Mouse (Mus musculus): ENCODE data around the gene Upp2. TPM values are rescaled to one million over a fixed set of nuclear protein-coding genes. Genes with fewer than 3 reads are reported as not detected.

The Upp2 gene
- polyA plus RNA-seq, 1 experiment from 2014 or later: 8.8 TPM

DNA sequence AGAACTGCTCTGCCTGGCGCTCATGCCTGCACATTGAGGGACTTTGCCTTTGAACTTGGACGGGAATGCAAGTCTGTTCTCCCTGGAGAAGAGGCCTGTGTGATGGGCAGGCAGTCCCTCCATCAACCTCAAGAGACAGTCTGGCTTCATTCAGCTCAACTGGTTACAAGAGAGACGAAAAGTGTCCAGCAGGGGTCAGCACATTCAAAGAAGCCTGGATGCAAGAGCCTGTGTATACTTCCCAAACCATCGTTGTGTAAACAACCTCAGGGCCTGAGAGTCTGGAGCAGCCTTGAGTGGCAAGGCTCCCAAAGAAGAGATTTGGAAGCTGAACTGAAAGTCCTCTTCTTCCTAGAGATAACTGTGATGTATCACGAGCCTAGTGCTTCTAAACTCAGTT lies 132.8 kb downstream of the Upp2 start:
- WGBS: 30% methylated on average over 5 of the region's 5 CpGs
- no peak overlapping the region for H3K4me2 ChIP-seq (ENCODE audit: low read depth)
- DNase-seq (ENCODE audit: low spot score) (peak; percentile 78), ATAC-seq (ENCODE audit: insufficient read depth, low FRiP score, low TSS enrichment) (peak; percentile 53; the same call in 1 of the 2 replicates)
- no peaks in the 10 kb centered on the region for H3K9me3 ChIP-seq (ENCODE audit: control insufficient read depth, low read length)
- no peak overlapping the region for H3K9ac ChIP-seq (ENCODE audit: low read length)
- H3K4me1 ChIP-seq (ENCODE audit: control insufficient read depth, insufficient read depth, low read length): no peaks in the 10 kb centered on the region
- no peak overlapping the region for H3K27ac ChIP-seq (ENCODE audit: low read depth, low read length)
- H3K36me3 ChIP-seq (ENCODE audit: control insufficient read depth, insufficient read depth, low read length): no peaks in the 10 kb centered on the region
- H3K27me3 ChIP-seq (ENCODE audit: control insufficient read depth, insufficient read depth, low read length): no peaks in the 10 kb centered on the region
- no peak overlapping the region for H3K4me3 ChIP-seq (ENCODE audit: low read depth, low read length)

DNA sequence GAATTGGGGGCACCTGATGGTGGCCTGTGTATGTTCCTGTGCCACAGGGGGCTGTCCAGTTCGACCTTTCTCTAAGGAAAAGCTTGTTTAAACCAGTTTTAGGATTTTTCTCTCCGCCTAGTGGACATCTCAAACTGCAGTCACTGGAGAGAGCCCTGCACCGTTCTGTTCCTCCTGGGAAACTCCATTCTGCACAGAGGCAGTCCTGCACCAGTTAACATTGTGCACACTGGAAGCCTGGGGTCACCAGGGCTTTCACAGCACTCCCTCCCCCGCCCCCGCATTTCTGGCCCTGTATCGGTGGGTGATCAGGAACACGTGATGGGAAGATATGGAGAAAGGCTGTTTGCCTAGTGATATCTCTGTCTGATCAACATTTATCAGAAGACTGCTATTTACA lies 133.3 kb downstream of the Upp2 start:
- no peaks in the 10 kb centered on the region for H3K27me3 ChIP-seq (ENCODE audit: control insufficient read depth, insufficient read depth, low read length)
- whole genome bisulfite sequencing: 71% methylated on average over 7 of the region's 7 CpGs
- no peaks in the 10 kb centered on the region for H3K9me3 ChIP-seq (ENCODE audit: control insufficient read depth, low read length)
- DNase-seq (ENCODE audit: low spot score) (no peak), ATAC-seq (ENCODE audit: insufficient read depth, low FRiP score, low TSS enrichment) (no peak)
- no peak overlapping the region for H3K4me3 ChIP-seq (ENCODE audit: low read depth, low read length)
- H3K36me3 ChIP-seq (ENCODE audit: control insufficient read depth, insufficient read depth, low read length): no peaks in the 10 kb centered on the region
- H3K4me1 ChIP-seq (ENCODE audit: control insufficient read depth, insufficient read depth, low read length): no peaks in the 10 kb centered on the region
- no peak overlapping the region for H3K9ac ChIP-seq (ENCODE audit: low read length)
- H3K27ac ChIP-seq (ENCODE audit: low read depth, low read length): no peak overlapping the region
- no peak overlapping the region for H3K4me2 ChIP-seq (ENCODE audit: low read depth)

DNA sequence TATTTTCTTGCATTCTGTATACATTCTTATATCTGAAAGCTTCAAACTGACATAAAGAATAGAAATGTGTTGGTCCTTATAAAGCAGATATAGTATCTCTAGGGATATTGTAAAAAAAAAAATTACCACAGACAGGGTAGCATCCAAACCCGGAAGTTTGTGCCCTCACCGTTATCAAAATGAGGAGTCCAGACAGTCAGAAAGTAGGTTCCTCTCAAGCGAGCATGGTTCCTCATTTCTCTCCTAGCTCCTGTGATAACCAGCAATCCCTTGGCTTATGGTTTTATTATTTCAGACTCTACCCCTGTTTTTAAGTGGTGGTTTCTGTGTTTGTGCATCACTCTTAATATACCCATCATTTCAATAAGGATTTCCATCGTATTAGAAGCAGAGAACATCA lies 134.5 kb downstream of the Upp2 start:
- H3K9me3 ChIP-seq (ENCODE audit: control insufficient read depth, low read length): no peaks in the 10 kb centered on the region
- ATAC-seq (ENCODE audit: insufficient read depth, low FRiP score, low TSS enrichment) (no peak), DNase-seq (ENCODE audit: low spot score) (no peak)
- H3K4me1 ChIP-seq (ENCODE audit: control insufficient read depth, insufficient read depth, low read length): no peaks in the 10 kb centered on the region
- 91% methylated on average over 4 of the region's 4 CpGs for WGBS
- no peak overlapping the region for H3K4me3 ChIP-seq (ENCODE audit: low read depth, low read length)
- no peaks in the 10 kb centered on the region for H3K27me3 ChIP-seq (ENCODE audit: control insufficient read depth, insufficient read depth, low read length)
- H3K27ac ChIP-seq (ENCODE audit: low read depth, low read length): no peak overlapping the region
- H3K36me3 ChIP-seq (ENCODE audit: control insufficient read depth, insufficient read depth, low read length): no peaks in the 10 kb centered on the region
- no peak overlapping the region for H3K4me2 ChIP-seq (ENCODE audit: low read depth)
- H3K9ac ChIP-seq (ENCODE audit: low read length): no peak overlapping the region

DNA sequence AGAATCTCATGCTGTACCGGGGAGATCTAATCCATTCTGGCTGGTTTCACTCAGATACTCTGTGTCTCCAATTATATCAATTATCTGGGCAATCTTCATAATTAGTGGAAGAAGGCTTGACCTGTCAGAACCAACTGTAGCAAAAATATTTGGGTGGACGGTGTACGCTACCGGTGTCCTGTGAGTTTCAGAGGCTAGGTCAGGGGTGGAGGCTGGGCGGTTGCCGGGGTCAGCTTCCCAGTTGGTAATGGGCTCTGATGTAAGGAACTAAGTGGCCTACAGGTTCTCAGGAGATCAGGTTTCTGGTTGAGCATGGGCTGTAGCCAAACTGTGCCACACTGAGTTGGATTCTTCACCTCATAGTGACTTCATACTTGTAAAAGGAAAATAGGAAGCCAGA lies 136.1 kb downstream of the Upp2 start:
- Histone ChIP-seq H3K27me3 (ENCODE audit: control insufficient read depth, insufficient read depth, low read length) (no peaks in the 10 kb centered on the region), H3K4me2 (ENCODE audit: low read depth) (no peak overlapping the region), H3K4me1 (ENCODE audit: control insufficient read depth, insufficient read depth, low read length) (no peaks in the 10 kb centered on the region), H3K9me3 (ENCODE audit: control insufficient read depth, low read length) (no peaks in the 10 kb centered on the region), H3K4me3 (ENCODE audit: low read depth, low read length) (no peak overlapping the region), H3K27ac (ENCODE audit: low read depth, low read length) (no peak overlapping the region), H3K36me3 (ENCODE audit: control insufficient read depth, insufficient read depth, low read length) (no peaks in the 10 kb centered on the region), H3K9ac (ENCODE audit: low read length) (no peak overlapping the region)
- no peak for DNase-seq (ENCODE audit: low spot score)
- ATAC-seq (ENCODE audit: insufficient read depth, low FRiP score, low TSS enrichment): no peak
- 85% methylated on average over 6 of the region's 6 CpGs for WGBS

DNA sequence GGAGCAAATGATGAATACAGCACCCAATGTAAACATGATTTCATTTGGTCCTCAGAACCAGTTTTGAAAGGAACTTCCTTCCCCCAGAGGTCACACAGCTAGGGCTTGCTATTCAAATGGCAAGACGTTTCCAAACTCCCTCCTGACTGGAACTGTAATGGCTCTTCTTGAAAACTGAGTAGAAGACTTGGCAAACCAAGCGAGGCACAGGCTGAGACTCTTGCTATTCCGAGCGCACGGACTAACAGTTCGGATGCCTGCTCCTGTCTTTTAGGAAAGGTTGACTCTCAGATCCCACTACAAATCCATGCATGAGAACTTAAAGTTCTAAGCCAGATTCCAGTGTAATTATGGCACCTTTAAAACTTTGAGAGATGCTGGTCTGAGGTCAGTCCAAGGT lies 136.5 kb downstream of the Upp2 start:
- no peak overlapping the region for H3K9ac ChIP-seq (ENCODE audit: low read length)
- H3K27ac ChIP-seq (ENCODE audit: low read depth, low read length): no peak overlapping the region
- H3K4me3 ChIP-seq (ENCODE audit: low read depth, low read length): no peak overlapping the region
- H3K27me3 ChIP-seq (ENCODE audit: control insufficient read depth, insufficient read depth, low read length): no peaks in the 10 kb centered on the region
- H3K4me2 ChIP-seq (ENCODE audit: low read depth): no peak overlapping the region
- H3K4me1 ChIP-seq (ENCODE audit: control insufficient read depth, insufficient read depth, low read length): no peaks in the 10 kb centered on the region
- 88% methylated on average over 6 of the region's 6 CpGs for WGBS
- DNase-seq (ENCODE audit: low spot score) (no peak), ATAC-seq (ENCODE audit: insufficient read depth, low FRiP score, low TSS enrichment) (no peak)
- H3K9me3 ChIP-seq (ENCODE audit: control insufficient read depth, low read length): no peaks in the 10 kb centered on the region
- H3K36me3 ChIP-seq (ENCODE audit: control insufficient read depth, insufficient read depth, low read length): no peaks in the 10 kb centered on the region

DNA sequence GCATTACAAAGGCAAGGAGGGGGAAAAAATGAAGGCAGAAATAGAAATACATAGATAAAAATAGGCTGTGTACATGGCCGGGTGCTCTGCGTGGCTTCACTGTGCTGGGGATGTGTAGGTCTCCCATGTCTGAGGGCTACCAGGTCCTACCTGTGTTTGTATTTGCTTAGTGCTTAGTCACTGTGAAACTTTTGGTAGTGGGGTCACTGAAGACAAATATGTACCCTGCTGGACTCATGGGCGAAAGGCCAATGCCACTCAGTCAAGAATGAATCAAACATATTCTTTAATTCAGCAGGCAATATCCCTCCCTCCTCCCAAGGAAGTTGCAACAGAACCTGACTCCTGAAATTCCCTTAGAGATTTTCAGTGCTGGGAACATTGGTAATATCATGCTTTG lies 137.5 kb downstream of the Upp2 start:
- 91% methylated on average over 3 of the region's 3 CpGs for WGBS
- H3K4me2 ChIP-seq (ENCODE audit: low read depth): no peak overlapping the region
- H3K9ac ChIP-seq (ENCODE audit: low read length): no peak overlapping the region
- no peak overlapping the region for H3K4me3 ChIP-seq (ENCODE audit: low read depth, low read length)
- no peaks in the 10 kb centered on the region for H3K27me3 ChIP-seq (ENCODE audit: control insufficient read depth, insufficient read depth, low read length)
- H3K9me3 ChIP-seq (ENCODE audit: control insufficient read depth, low read length): no peaks in the 10 kb centered on the region
- H3K4me1 ChIP-seq (ENCODE audit: control insufficient read depth, insufficient read depth, low read length): no peaks in the 10 kb centered on the region
- DNase-seq (ENCODE audit: low spot score): no peak
- ATAC-seq (ENCODE audit: insufficient read depth, low FRiP score, low TSS enrichment): no peak
- no peaks in the 10 kb centered on the region for H3K36me3 ChIP-seq (ENCODE audit: control insufficient read depth, insufficient read depth, low read length)
- no peak overlapping the region for H3K27ac ChIP-seq (ENCODE audit: low read depth, low read length)

DNA sequence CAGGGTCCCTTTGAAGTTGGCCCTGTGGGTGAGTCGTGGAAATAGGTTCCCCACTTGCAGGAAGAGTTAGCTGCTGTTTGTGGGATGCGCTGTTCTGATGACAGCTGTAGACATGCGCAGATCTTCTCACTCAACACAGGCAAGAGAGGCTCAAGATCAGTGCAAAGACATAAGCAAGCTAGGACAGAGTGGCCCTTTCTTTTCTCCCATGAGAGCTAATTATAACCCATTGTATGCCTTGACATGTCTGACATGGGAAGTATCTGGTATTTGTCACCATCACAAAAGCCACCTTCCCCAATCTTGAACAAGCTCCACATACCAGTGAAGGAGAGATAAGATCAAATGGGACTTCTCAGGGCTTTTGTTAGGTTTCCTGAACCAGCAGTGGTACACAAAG lies 140.6 kb downstream of the Upp2 start:
- no peaks in the 10 kb centered on the region for H3K27me3 ChIP-seq (ENCODE audit: control insufficient read depth, insufficient read depth, low read length)
- H3K4me2 ChIP-seq (ENCODE audit: low read depth): no peak overlapping the region
- H3K4me3 ChIP-seq (ENCODE audit: low read depth, low read length): no peak overlapping the region
- no peaks in the 10 kb centered on the region for H3K36me3 ChIP-seq (ENCODE audit: control insufficient read depth, insufficient read depth, low read length)
- no peak overlapping the region for H3K9ac ChIP-seq (ENCODE audit: low read length)
- DNase-seq (ENCODE audit: low spot score) (no peak), ATAC-seq (ENCODE audit: insufficient read depth, low FRiP score, low TSS enrichment) (no peak)
- no peak overlapping the region for H3K27ac ChIP-seq (ENCODE audit: low read depth, low read length)
- H3K4me1 ChIP-seq (ENCODE audit: control insufficient read depth, insufficient read depth, low read length): no peaks in the 10 kb centered on the region
- H3K9me3 ChIP-seq (ENCODE audit: control insufficient read depth, low read length): no peaks in the 10 kb centered on the region
- WGBS: 89% methylated on average over 3 of the region's 3 CpGs

DNA sequence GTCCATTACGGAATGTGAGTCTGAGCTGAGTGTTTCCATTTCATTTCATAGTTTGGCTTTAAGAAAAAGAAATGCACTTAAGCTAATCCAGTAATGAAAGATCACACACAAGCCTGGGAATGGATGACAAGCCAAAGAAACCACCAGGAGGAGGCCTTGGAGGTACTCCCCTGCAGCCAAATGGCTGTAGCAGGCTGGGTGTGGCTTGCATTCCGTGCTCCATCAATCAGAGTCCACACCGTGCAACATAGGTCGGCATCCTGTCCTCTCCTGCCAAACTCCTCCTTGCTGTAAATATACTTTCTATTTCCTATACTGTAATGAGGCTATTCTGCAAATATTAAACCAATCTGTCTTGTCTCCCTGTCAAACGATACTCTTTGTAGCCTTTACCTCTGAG lies 143.1 kb downstream of the Upp2 start:
- no peak for ATAC-seq (ENCODE audit: insufficient read depth, low FRiP score, low TSS enrichment)
- DNase-seq (ENCODE audit: low spot score): no peak

DNA sequence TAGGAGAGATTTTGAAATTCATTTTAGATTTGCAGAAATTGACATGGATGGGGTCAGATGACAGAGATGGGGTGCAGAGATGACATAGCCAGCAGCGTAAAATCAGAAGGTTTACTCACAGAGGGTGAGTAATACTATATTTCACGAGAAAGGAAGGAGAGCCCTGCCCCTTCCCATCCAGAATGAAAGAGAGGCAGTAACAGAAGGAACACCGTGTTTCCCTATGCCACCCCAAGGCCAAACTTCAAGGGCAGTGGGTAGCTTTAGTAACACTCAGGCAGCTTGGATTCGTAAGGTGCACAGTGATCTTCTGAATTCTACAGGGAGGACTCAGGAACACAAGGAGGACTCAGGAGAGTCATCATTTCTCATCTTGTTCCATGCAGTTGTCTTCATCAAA lies 144.0 kb downstream of the Upp2 start:
- H3K27me3 ChIP-seq (ENCODE audit: control insufficient read depth, insufficient read depth, low read length): no peaks in the 10 kb centered on the region
- no peak for ATAC-seq (ENCODE audit: insufficient read depth, low FRiP score, low TSS enrichment)
- no peaks in the 10 kb centered on the region for H3K4me1 ChIP-seq (ENCODE audit: control insufficient read depth, insufficient read depth, low read length)
- no peaks in the 10 kb centered on the region for H3K36me3 ChIP-seq (ENCODE audit: control insufficient read depth, insufficient read depth, low read length)
- WGBS: 85% methylated on average over 4 of the region's 4 CpGs
- no peaks in the 10 kb centered on the region for H3K9me3 ChIP-seq (ENCODE audit: control insufficient read depth, low read length)
- no peak overlapping the region for H3K4me2 ChIP-seq (ENCODE audit: low read depth)
- no peak overlapping the region for H3K27ac ChIP-seq (ENCODE audit: low read depth, low read length)
- no peak overlapping the region for H3K4me3 ChIP-seq (ENCODE audit: low read depth, low read length)
- no peak overlapping the region for H3K9ac ChIP-seq (ENCODE audit: low read length)
- no peak for DNase-seq (ENCODE audit: low spot score)

More for the DNA sequence above, 143.1 kb downstream of the Upp2 start:
- WGBS: 72% methylated on average over 5 of the region's 5 CpGs
- Histone ChIP-seq H3K9me3 (ENCODE audit: control insufficient read depth, low read length) (no peaks in the 10 kb centered on the region), H3K9ac (ENCODE audit: low read length) (no peak overlapping the region), H3K4me1 (ENCODE audit: control insufficient read depth, insufficient read depth, low read length) (no peaks in the 10 kb centered on the region), H3K4me3 (ENCODE audit: low read depth, low read length) (no peak overlapping the region), H3K4me2 (ENCODE audit: low read depth) (no peak overlapping the region), H3K36me3 (ENCODE audit: control insufficient read depth, insufficient read depth, low read length) (no peaks in the 10 kb centered on the region), H3K27me3 (ENCODE audit: control insufficient read depth, insufficient read depth, low read length) (no peaks in the 10 kb centered on the region), H3K27ac (ENCODE audit: low read depth, low read length) (no peak overlapping the region)
